Mouse (Mus musculus): ENCODE measurements at regions not wholly inside any gene's neighbourhood (a gene's known extent, or its start where the extent isn't known, plus 50 kb on each side); places are given as distances from the start of the nearest gene placed in this dataset.
A peak's percentile ranks its signal among the peaks of the same experiment; 100 is the strongest.

DNA sequence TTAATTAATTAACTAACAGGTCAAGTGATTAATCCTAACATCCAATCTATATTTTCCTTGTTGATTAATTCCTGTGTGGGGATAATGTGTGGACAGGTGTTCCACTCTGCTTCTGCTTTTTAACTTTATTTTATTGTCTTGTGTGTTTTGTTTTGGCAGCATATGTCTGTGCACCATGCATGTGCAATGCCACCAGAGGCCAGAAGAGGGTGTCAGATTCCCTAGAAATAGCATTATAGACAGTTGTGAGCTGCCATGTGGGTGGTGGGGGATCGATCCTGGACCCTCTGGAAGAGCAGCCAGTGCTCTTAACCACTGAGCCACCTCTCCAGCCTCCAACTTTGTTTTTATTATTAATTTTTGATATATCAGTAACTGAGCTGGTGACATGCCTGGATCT is 65.6 kb downstream of the En1 start:
- DNase-seq, result peak in 1 of 2 experiments; percentile 7

DNA sequence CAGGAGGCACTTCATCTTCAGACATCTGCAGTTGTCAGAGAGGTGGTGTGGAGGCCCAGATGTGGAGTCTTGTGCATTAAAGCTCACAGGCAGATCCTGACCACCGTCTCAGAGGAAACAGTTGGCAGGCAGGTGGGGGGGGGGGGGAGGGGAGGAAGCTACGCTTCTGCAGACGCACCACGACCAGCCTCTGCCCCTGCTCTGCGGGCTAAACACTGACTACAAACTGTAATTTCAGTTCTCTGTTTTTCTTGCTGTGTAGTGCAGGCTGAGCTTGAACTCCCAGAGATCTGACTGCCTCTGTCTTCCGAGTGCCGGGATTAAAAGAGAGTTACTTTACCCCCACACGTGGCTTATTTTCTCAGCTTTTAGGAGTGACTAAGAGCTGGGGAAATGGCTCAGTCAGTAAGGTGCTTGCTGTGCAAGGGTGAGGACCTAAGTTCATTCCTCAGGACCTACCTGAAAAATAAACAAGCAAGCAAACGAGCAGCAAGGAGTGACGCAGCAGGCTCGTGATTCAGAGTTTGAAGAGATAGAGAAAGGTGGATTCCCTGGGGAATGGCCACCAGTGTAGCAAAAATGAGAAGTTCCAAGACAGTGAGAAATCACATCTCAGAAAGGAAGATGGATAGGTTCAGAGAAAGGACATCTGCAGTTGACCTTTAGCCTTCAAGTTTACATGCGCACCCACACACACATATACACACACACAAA is 81.5 kb downstream of the En1 start:
- DNase-seq, result no peak

DNA sequence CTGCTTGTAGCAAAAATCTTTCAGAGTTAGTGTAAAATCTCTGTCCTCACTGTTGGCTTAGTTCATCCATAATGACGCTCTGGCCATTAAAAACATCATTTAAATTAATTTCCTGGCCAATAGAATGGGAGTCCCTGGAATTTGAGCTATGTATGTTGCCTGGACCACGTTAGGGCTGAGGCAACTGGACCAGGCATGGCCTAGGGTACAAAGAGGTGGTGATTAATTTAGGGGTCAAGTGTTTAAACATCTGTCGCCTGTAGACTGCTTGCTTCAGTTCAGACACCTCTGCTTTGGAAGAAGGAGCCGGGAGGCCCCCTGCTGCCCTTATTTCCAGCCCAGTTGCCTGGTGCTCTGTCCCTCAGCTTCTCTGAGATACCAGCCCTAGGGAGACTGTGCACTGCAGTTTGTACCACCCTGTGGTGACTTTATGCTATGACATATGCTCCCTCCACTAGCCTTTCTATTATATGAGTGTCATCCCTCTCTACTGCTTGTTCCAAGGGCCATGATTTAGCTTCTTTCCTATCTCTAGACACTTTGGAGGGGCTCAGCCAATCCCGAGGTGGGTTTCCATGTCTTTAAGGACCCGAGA is 83.5 kb downstream of the En1 start:
- no peak for DNase-seq

DNA sequence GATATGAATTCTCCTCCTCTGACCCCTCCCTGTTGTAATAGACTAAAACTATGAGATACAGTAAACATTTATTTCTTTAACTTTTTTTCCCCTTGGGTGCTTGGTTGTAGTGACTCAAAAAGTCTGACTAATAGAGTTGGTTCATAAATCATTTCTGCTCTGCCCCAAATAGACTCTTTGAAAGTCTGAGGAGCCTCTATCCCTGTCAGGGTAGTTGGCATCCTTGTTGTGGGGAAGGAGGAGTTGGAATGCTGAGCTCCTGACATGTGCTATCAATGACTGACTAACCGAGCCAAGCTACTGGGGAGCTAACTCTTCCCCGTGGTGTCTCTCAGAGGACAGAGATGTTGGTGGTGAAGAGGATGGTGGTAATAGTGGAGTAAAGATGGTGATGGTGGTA is 89.4 kb downstream of the En1 start:
- DNase-seq, result no peak

DNA sequence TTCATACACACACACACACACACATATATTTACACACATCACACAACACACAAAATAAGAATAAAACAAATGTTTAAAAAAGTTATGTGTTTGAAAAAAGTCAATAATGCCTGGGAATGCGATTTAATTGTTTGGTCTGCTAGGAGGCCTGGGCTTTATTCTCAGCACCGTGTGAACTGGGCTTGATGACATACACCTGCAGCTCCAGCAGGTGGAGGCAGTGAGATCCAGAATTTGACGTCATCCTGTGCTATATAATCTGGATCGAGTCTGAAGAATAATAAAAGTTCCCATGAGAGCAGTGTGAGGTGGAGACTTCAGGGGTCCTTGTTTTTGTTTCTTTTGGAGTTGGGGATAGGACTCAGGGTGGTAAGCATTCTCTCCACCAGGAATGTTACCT is 96.0 kb downstream of the En1 start:
- DNase-seq, result no peak

DNA sequence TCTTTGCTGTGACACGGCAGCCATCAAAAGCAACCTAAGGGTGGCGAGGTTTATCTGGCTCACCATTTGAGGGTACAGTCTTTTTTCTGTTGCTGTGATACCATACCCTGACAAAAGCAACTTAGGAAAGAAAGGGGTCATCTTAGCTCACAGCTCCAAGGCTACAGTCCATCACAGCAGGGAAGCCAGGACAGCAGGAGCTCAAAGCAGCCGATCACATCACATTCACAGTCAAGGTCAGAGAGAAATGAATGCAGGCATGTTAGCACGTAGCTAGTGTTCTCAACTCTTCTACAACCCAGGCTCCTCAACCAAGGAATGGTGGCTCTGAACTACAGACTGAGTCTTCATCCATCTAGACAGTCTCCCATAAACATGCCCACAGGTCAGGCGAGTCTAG is 102.0 kb downstream of the En1 start:
- no peak for DNase-seq

DNA sequence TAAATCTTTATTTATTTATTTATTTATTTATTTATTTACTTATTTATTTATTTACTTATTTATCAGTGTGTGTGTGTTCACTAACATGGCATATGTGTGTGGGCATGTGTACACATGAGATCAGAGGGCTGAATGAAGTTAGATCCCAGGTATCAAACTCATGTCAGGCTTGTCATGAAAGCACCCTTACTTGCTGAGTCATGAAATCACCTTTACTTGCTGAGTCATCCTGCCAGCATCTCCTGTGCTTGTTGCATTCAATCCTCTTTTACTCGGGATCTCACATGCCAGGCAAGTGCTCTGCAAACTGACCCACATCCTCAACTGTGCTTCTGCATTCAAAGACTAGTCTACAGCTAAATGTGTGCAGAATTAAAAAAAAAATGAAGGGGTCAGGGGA is 103.8 kb downstream of the En1 start:
- DNase-seq, result no peak

DNA sequence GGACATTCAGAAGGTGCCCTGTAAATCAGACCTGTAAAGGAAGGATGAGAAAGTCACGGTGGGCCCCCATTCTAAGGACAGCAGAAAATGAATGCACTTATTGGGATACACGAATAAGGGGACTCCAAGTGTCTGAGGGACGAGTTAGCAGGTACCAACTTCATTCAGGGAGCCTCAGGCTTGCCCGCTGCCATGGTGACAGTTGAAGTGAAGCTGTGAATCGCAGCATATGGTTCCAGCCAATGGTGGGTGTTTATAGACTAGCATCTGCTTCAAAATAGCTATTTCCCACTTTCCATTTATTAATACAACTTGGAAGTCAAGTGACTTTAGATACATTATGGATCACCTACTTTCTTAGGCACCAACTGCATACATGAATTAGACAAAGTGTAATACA is 106.3 kb downstream of the En1 start:
- DNase-seq, result no peak

DNA sequence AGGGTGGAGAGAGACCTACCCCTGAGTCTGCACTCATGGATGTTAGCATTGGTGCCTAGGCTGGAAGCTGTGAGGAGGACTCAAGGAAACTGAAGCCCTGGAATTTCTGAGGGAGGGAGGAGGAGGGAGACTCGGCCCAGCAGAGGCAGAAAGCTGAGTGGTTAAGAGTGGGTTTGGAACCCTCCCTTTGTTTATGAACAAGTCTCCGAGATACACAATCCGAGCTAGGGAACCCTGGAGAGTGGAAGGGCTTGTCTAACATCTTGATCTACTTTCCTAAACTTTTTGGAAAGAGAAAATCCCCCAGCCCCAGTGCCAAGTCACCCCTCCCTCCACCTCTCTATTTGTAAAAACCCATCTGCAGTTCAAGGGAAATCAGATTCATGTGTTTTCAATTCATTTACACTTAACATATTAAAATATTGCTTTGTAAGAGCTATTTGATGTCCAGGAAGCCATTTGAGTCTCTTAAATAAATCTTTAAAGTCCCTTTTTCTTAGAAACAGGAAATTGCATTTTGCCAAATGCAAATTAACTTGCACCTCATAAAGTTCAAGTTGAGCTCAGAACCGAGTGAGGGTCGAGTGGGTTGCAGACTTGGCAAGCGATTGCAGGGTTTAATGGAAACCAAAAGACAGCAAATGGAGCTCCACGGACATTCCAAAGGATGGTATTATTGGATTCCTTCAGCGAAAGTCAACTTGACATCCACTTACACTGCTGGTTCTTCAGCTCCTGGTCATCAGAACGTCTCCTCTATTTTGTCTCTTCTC is 113.1 kb downstream of the En1 start:
- no peak for DNase-seq

DNA sequence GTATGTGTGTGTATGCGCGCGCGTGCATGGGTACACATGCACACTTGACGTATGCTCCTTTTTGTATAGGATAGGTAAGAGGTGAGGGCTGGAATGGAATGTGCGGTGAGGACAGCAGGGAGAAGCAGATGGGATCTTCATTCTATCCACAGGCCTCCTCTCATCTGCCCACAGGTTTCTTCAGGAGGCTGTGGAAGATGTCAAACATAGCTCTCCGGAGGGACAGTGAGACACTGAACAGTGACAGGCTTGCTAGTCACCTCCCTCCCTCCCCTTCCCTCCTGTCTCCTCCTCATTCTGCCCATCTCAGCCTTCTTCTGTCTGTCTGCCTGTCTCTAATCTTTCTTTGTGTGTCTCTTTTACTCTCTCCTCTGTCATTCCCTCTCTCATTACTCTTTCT is 124.6 kb downstream of the En1 start:
- no peak for DNase-seq

DNA sequence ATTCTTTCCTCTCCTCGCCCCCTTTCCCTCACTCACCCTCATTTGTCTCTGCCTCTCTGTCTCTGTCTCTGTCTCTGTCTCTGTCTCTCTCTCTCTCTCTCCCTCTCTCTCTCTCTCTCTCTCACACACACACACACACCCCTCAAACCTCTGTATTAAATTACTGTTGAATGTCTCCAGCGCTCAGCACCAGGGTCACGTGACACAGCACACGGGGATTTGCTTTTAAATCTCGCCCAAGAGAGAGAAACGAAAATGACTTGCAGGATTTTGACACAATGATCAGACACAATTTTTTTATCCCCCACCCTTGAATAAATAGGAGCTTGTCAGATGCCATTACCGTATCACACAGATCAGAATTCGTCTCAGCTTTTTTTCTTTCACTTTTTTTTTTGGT is 125.2 kb downstream of the En1 start:
- no peak for DNase-seq

DNA sequence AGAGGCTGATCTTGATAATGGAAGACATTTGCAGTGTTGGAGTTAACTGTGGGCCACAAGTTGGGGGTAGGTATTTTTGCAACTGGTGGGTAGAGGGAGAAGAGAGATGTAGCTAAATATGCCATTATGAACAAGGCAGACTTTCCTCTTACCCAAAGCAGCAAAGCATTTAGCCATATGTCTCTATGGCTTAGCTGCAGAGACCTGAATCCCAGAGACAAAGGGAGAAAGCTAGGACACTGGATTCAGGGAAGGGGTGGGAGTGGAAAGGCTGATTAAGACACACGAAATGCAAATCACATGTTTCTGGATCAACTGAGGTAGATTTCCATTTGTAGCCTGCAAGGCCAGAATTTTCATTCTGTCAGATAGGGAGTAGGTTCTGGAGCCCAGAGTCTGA is 129.8 kb downstream of the En1 start:
- DNase-seq, result no peak

DNA sequence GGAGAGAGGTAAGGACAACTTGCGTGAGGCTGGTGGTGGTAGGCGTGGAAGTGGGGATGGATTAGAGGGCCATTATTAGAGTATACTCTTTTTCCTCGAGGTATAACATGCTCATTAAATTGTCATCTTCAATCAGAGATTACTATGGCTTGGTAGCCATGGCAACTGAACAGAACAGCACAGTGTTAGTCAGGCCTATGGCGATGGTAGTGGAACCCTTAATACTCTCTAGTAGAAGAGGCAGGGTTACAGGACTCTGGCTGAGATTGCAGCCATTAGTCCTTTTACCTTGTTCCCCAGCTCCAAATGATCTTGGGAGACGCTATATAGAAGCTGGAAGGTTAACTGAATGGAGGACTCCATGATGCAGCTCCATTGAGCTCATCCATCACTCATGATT is 131.5 kb downstream of the En1 start:
- no peak for DNase-seq

DNA sequence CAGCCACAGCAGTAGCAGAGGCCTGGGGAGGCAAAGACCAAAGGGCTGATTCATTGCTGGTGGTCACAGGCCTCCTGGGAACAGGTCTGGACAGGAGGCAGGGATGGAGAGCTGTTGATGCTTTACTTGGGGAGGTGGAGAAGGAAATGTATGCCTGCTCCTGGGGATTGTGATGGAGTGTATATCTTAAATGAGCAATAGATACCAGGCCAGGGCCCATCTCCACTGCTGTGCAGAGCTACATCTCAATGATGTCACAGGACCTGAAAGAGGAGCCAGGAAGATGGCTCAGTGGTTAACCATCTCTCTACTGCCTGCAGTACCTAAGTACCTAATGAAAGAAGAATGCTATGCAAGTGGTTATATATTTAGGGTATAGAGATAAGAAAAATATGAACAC is 132.6 kb downstream of the En1 start:
- no peak for DNase-seq

DNA sequence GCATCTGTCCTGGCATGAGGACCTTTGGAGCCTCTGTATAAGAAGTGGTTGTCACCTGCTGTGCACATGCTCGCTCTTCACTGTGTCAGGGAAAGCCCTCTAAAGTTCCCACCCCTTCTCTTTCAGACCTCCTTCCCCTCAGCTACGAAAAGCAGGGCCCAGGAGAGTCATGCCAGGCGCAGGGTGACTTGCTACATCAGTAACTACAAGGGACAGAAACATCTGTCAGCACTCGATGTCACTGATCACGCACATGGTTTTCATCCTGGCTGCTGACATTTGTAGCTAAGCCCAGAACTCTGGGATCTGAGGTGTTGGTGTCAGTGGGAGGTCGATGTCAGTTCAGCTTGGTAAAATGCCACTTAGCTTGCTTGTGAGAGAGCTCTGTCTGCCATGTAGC is 137.3 kb downstream of the En1 start:
- no peak for DNase-seq

DNA sequence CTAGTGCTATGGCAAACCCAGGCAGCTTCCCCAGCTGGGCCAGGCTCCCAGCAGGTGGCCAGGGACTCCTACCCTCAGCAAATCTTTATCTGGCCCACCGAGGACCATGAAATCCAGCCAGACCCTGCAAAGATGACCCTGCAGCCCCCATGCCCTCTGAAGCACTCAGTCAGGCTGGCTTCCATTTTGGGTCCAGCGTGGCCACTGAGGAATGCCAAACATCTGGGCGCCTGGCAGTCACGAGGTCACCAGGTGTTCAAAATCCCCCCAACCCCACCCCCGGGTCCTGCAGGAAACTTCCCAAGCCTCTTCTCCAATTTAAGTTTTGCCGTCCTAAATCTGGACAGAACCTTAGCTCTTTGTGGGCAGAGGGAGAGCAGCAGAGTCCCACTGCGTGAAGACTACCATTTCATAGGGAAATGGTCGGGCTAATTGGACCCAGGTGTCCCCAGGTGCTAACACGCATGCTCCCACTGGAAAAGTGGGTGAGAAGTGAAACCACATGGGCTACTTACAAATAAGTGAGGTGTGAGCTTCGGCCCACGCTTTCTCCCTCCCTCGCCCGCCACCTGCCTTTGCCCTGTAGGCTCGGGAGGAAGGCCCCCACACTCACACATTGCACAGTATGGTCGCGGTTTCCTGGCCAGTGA is 139.0 kb downstream of the En1 start:
- DNase-seq, result no peak

DNA sequence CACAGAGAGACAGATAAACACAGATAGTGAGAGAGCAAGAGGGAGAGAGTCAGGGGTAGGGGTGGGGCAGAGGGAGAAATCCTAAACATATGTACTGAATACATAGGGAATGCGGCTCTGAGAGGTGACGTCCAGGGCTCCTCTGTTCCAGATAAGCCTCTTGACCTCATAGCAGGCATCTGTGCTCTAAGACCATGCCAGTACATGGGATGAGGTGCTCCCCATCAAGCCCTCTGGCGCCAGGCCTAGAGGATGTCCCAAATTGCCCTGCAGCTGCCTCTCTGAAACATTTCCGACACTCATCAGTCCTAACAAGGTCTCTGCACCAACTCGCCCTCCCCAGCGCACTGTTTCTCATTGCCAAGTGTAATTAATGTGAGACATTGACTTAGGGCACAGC is 146.7 kb downstream of the En1 start:
- DNase-seq, result no peak

DNA sequence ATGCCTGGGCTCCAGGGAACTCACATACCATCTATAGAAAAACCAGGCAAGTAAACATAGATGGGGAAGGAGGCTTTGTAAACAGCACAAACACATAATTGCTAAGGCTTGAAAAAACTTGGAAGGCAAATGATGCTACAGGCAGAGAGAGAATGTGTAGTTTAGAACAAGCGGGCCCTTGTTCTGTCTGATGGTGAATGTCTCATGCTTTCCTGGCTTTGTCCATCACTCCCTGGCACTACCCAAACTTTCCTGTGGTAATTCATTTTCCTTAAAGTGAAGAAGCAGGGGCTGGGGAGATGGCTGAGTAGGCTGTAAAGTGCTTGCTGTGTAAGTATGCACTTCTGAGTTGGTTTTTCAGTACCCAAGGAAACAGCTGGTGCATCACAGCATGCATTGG is 151.2 kb downstream of the En1 start:
- DNase-seq, result no peak

DNA sequence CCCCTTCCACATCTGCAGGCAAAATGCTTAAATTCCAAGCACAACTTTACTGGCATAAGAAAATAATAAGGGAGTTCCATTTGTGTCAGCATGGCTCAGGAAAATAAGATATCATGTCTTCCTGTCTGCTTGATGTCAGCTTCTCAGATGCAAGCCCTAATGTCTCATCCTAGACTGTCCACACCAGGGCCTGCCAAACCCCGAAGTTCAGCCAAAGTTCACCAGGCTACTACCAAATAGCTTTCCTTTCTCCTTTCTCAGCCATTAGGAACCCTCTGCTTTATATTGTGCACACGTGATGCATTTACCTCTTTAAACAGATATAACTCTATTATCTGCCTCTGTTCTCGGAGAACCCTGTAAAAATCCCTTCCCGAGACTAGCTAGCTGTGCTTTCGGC is 152.1 kb downstream of the En1 start:
- DNase-seq, result no peak

DNA sequence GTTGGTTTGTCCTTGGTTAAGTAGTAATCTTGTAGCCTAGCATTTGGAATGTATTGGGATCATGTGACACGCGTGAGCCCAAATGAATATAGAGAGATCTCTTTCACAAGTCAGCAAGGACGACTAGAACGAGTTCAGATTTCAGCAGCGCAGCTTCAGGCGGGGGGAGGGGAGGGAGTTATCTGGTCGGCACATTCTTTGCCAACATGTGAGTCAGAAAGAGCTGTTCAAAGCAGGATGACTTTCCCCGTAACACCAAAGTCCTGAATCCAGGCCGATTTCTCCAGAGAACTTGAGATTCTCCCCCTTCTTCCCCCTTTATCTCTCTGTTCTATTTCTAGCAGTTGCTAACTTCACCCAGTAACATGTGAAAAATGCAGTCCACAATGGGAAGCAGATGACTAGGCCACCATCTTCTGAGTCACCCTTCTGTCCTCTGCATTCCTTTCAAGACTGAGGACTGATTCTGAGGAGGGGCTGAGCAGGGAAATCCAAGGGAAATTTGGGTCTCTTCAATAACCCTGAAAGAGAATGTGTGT is 155.1 kb downstream of the En1 start:
- peak in 1 of 2 experiments; percentile 13 for DNase-seq

DNA sequence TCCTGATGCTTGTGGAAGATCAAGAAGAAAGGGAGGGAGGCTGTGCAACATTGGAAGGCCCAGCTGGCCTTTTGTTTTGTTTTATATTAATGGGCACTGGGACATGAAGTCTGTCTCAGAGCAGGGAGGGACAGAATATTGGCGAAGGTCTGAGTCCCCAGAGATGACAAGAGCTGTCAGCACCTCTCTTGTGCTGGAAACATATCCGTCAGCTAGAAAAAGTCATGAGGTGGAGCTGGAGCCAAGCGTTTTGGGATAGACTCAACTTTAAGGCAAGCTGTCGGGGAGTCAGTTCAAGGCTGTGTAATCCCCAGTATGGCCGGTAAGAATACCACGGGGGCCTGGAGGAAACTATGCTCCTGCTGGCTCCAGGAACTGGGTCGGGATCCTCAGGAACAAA is 156.0 kb downstream of the En1 start:
- DNase-seq, result no peak

DNA sequence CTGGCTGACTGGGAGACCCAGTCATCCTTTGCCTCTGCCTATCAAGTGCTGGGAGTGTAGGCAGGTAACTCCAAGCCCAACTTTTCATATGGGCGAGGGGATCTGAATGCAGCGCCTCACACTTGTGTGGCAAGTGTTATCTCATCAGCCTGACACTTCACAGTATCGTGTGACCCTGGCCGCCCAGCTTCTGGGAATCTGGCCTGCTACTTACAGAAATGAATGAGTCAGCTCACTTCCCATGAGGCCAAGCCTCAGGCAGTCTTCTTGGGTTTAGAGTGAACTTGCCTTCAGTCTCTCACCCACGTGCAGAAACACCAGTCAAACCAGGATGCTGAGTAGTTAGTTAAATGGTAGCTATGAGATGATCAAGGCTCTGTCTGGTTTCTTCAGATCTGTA is 156.5 kb downstream of the En1 start:
- no peak for DNase-seq

DNA sequence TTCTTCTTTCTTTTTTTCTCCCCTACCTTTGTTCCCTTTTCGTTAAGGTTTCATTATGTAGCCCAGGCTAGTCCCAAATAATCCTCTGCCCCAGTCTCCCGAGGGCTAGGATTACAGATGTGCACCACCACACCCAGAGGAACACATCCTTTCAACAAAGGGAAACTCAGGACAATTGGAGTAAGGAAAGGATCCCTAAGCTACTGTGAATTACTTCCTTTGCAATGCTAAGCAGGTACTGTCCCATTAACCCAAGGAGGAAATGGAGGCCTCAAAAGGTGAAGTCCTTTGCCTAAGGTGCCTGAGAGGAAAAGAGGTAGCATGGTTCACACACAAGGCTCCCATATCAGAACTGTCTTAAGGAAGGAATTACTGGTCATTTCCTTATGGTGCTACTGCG is 157.2 kb downstream of the En1 start:
- no peak for DNase-seq

DNA sequence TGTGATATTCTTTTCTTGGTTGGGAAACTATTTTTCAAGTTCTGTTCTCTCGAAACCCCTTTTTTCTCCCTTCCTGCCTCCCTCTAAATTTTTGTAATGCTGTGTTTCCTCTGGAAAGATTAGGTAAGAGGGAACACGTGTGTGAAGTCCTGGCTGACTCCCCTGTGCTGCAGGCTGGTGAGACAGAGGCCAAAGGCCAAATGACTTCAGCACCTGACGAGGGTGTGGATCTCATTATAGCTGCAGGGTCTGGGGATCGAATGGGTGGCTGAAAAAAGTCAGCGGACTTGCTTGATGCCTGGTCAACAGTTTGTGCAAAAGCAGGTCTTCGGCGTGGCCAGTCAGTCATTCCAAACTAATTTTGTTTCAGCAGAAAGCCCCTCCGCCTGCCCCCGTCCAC is 159.1 kb downstream of the En1 start:
- no peak for DNase-seq

Data from cerebellum, postnatal 25 days (tissue).